13 mouse cellular contexts compared by ENCODE assay signal in the genomic region with DNA sequence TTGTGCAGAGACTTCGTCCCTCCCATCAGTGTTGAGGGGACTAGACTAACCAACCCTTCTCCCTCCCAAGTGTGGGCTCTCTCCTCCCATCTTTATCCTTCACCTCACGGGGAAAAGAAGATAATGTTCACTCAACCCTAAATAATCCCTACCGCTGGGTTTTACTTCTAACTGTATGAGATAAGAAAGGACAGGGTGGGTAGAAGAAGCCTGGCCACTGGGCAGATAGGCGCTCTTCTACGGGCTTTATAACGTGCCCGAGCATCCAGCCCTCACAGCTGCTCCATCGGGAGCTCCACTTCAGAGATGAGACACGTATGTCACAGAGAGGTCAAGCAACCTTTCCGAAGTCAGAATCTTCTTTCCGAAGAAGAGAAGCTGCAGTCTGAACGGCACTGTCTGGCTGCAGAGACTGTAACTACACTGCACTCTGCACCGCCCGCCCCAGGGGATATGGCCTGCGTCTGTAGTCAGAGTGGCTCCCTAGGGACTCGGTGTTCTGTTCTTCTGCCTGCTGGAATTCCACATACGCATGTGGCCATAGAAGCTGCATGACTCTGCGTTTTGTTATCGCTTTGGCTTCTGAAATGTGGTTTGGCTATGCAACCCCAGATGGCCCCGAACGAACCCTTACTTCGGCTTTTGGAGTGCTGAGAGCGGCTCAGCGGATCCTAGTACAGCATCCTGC. TPM values are rescaled to one million over a fixed set of nuclear protein-coding genes. Genes with fewer than 3 reads are reported as not detected.
DNase-seq lines count a peak whose midpoint lies in the region; ATAC-seq and TF ChIP-seq lines count a peak whose summit lies in the region.
"Had no signal": no experiment of that assay in that cellular context is flagged by ENCODE, and none has a peak within 500 bp of the region (broad histone marks: within the 10 kb centered on the region; RNA-seq: fewer than 3 reads in every experiment).

No protein-coding gene starts in this region.

- H3K27ac ChIP-seq in heart, embryonic 15.5 days, result no peak overlapping the region
- peak overlapping the region; percentile 71 for H3K27ac ChIP-seq in liver, embryonic 14.5 days
- H3K27ac ChIP-seq: embryonic facial prominence, embryonic 12.5 days; limb, embryonic 15.5 days had no signal

- no peaks in the 10 kb centered on the region for H3K9me3 ChIP-seq in heart, embryonic 15.5 days (replicated peaks)
- no peaks in the 10 kb centered on the region for H3K9me3 ChIP-seq in liver, embryonic 14.5 days (ENCODE audit: control insufficient read depth, low read length)
- H3K9me3 ChIP-seq: embryonic facial prominence, embryonic 12.5 days; limb, embryonic 15.5 days had no signal

- 0 out of 2 replicates have a peak, but pooled peaks have one; percentile 45 for ATAC-seq in heart, embryonic 15.5 days (replicated peaks; ENCODE audit: insufficient number of reproducible peaks, insufficient read depth, low FRiP score, low read depth)
- peak; percentile 84 for ATAC-seq in liver, embryonic 14.5 days (ENCODE audit: insufficient read depth)

- DNase-seq in adrenal gland, postnatal 14 days, result peak; percentile 45
- no peak for DNase-seq in adrenal gland, adult 18-20 months (ENCODE audit: low spot score in 2 of 2)
- peak; percentile 28 for DNase-seq in R1 (ENCODE audit: low read depth, low spot score)
- DNase-seq in liver, embryonic 14.5 days (ENCODE audit: low read depth in 3 of 3, low spot score in 3 of 3), result peak in 2 of 3 experiments; percentile 60 to 69
- DNase-seq in yolk sac, embryonic 10.5 days (ENCODE audit: low spot score), result no peak
- DNase-seq in layer of hippocampus, postnatal 36 days, result no peak
- no peak for DNase-seq in embryo, embryonic 10 days (ENCODE audit: low spot score)
- DNase-seq: cerebellum, adult 11-12 months; midbrain, embryonic 14.5 days; thymus, postnatal 4 days had no signal

- 68% methylated on average over 24 of the region's 24 CpGs for WGBS in heart, embryonic 15.5 days
- WGBS in liver, embryonic 14.5 days (ENCODE audit: insufficient replicate concordance), result 25% methylated on average over 24 of the region's 24 CpGs

- H3K4me1 ChIP-seq in heart, embryonic 15.5 days (replicated peaks), result peaks cover 24% of the 10 kb centered on the region
- peaks cover 25 to 33% of the 10 kb centered on the region in 2 experiments for H3K4me1 ChIP-seq in liver, embryonic 14.5 days (replicated peaks; ENCODE audit: control insufficient read depth in 2 of 2, insufficient read depth in 2 of 2, low read length in 1 of 2)
- H3K4me1 ChIP-seq: embryonic facial prominence, embryonic 12.5 days; limb, embryonic 15.5 days had no signal

- no peak overlapping the region for H3K9ac ChIP-seq in heart, embryonic 15.5 days
- H3K9ac ChIP-seq in liver, embryonic 14.5 days (replicated peaks), result peak overlapping the region; percentile 39
- H3K9ac ChIP-seq: embryonic facial prominence, embryonic 12.5 days; limb, embryonic 15.5 days had no signal

- no peak for TF ChIP-seq CTCF in liver, embryonic 14.5 days (IDR thresholded peaks at IDR 0.05; ENCODE audit: low read depth)

- peak; percentile 39 for TF ChIP-seq EP300 in liver, embryonic 14.5 days (IDR thresholded peaks at IDR 0.05; ENCODE audit: low read depth)

- peaks cover 22% of the 10 kb centered on the region for H3K36me3 ChIP-seq in heart, embryonic 15.5 days
- no peaks in the 10 kb centered on the region for H3K36me3 ChIP-seq in liver, embryonic 14.5 days (replicated peaks; ENCODE audit: control insufficient read depth, insufficient read depth, low read depth)

- H3K4me3 ChIP-seq in heart, embryonic 15.5 days, result no peak overlapping the region
- peak overlapping the region; percentile 37 to 40 for H3K4me3 ChIP-seq in liver, embryonic 14.5 days (ENCODE audit: insufficient read depth in 1 of 2, low read depth in 2 of 2, low read length in 2 of 2)
- H3K4me3 ChIP-seq: embryonic facial prominence, embryonic 12.5 days; limb, embryonic 15.5 days had no signal

- no peak overlapping the region for H3K4me2 ChIP-seq in heart, embryonic 15.5 days
- peak overlapping the region; percentile 74 for H3K4me2 ChIP-seq in liver, embryonic 14.5 days (ENCODE audit: low read depth)
- H3K4me2 ChIP-seq: embryonic facial prominence, embryonic 12.5 days; limb, embryonic 15.5 days had no signal

- no peaks in the 10 kb centered on the region for H3K27me3 ChIP-seq in heart, embryonic 15.5 days
- H3K27me3 ChIP-seq in liver, embryonic 14.5 days (ENCODE audit: control insufficient read depth, insufficient read depth, low read length), result no peaks in the 10 kb centered on the region
- H3K27me3 ChIP-seq: embryonic facial prominence, embryonic 12.5 days; limb, embryonic 15.5 days had no signal

RNA-seq across cellular contexts. Expression of a gene that starts 18.7 kb away (rescaled TPM):
- total RNA-seq in adrenal gland, postnatal 14 days (2021), result 15.3 and 16.1 TPM in 2 replicates
- 1 to 10 TPM; 8.8 to 9.3 TPM for total RNA-seq in adrenal gland, adult 18-20 months (2021)
- polyA plus RNA-seq in heart, embryonic 15.5 days (2015; fragmentation: Nextera tagmentation; extraction: Ambion mirVana), result 29.0 and 36.1 TPM in 2 replicates
- polyA plus RNA-seq in liver, embryonic 14.5 days (2012; rRNA removed), result 5.8 and 6.4 TPM in 2 replicates
- 8.1 and 9.7 TPM in 2 replicates for polyA plus RNA-seq in liver, embryonic 14.5 days (2014; fragmentation: Nextera tagmentation; extraction: Ambion mirVana)
- total RNA-seq in layer of hippocampus, postnatal 36 days (2021), result 10 to 100 TPM; 18.7 to 23.0 TPM

RNA-seq across cellular contexts. Expression of a gene that starts 54.4 kb away (rescaled TPM):
- total RNA-seq in adrenal gland, postnatal 14 days (2021), result 107 and 136 TPM in 2 replicates
- 100 to 1,000 TPM in 1 of 2 experiments, 10 to 100 TPM in 1; 55.1 to 103 TPM for total RNA-seq in adrenal gland, adult 18-20 months (2021)
- polyA plus RNA-seq in heart, embryonic 15.5 days (2015; fragmentation: Nextera tagmentation; extraction: Ambion mirVana), result 5.3 and 7.2 TPM in 2 replicates
- 1.2 and 1.6 TPM in 2 replicates for polyA plus RNA-seq in liver, embryonic 14.5 days (2012; rRNA removed)
- 0.50 and 0.67 TPM in 2 replicates for polyA plus RNA-seq in liver, embryonic 14.5 days (2014; fragmentation: Nextera tagmentation; extraction: Ambion mirVana)
- total RNA-seq in layer of hippocampus, postnatal 36 days (2021), result 10 to 100 TPM; 32.8 to 38.8 TPM

Comparison
In these comparisons a context has a peak if more than half of its experiments do, and no peak if none do; other contexts are left out.
1. DNase-seq: peak in adrenal gland, postnatal 14 days (single experiment), R1 (single experiment) and liver, embryonic 14.5 days (2 of 3); none in adrenal gland, adult 18-20 months (0 of 2), yolk sac, embryonic 10.5 days (single experiment), layer of hippocampus, postnatal 36 days (0 of 2) and embryo, embryonic 10 days (single experiment).